Mouse (Mus musculus) spleen, adult 2 months (tissue): Measurements from ENCODE around the gene Klhdc3.

Experiments
- CTCF ChIP-seq: fragments of 200-500 bp; IDR thresholded peaks from 2 replicates; pipeline ENCODE4 v1.5.1; 2011; ENCODE audit warnings: mild to moderate bottlenecking, inconsistent platforms; ENCODE audit not compliant: insufficient read depth, insufficient read length, insufficient replicate concordance; ENCODE audit errors: extremely low read depth
- POLR2A ChIP-seq: fragments of 200-500 bp; IDR thresholded peaks from 2 replicates; pipeline ENCODE4 v1.6.1; 2011; ENCODE audit warnings: low read depth, low read length, inconsistent platforms

GRCm38 (mm10) chr17:46645561-46646321 lies 35.0 kb downstream of the Klhdc3 start, which contains the start of the genes Klc4 and Mrpl2:
- peak; percentile 75 for TF ChIP-seq POLR2A
- no peak for TF ChIP-seq CTCF
